Mouse (Mus musculus): ENCODE measurements around the gene Cfap36. TPM values are rescaled to one million over a fixed set of nuclear protein-coding genes. Genes with fewer than 3 reads are reported as not detected.

The Cfap36 gene
- 100 to 1,000 TPM; 130 to 141 TPM for total RNA-seq (2021)

DNA sequence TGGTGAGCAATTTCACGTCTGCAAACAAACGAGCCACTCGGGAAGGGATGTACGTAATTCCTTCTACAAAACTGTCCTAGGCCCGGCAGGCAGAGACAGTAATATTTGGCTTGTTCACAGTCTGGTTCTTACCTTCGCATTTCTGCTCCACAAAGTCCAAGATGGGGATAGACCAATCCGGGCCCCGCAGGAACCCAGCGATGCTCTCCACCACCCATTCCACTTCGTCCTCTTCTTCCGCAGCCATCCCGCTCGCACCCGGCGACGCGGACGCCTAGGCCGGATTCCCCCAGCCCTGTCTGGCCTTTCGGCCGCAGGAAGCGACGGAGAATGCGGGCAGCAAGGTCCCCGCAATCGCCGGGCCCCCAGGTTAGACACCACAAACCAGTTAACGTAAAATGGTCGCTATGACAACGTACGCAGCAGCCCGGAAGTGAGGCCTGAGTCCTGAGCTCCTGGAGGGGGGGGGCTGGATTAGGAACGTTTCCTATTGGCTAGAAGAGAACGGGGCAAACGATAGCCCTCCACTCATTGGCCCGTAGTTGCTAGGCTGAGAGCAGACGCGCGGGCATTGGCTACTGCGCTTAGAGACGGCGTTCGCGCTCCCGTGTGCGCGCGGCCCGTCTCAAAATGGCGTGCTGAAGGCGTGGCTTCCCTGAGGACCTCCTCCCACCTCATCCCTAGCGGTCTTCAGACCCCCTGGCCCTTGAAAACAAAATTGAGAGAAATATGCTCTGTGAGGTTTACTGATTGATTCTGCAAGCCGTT is at the start of gene Cfap36:
TSS of gene Cfap36 (minus strand) at position 527 of the 768 bp plus-strand sequence.
- DNase-seq (ENCODE audit: extremely low spot score in 1 of 2, low spot score in 2 of 2): peak; percentile 95
- intact Hi-C loops (cut with DNase I): no loop called here

DNA sequence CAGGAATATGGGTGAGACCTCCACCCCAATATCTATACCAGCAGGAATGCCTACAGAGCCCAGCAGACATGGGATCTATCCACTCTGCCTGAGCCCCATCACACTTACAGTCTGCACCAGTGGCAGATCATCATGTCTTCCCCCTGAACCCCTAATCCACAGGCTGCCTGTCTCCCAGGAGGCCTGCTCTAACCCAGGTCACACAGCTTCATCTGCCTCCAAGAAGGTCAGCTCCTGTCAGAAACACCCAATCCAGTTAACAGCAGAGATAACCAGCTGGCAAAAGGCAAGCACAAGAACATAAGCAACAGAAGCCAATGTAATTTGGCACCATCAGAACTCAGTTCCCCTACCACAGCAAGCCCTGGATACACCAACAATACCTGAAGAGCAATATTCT is 40.1 kb upstream of the Cfap36 start:
- no peak for DNase-seq (ENCODE audit: extremely low spot score in 1 of 2, low spot score in 2 of 2)
- intact Hi-C loops (cut with DNase I): no loop called here

DNA sequence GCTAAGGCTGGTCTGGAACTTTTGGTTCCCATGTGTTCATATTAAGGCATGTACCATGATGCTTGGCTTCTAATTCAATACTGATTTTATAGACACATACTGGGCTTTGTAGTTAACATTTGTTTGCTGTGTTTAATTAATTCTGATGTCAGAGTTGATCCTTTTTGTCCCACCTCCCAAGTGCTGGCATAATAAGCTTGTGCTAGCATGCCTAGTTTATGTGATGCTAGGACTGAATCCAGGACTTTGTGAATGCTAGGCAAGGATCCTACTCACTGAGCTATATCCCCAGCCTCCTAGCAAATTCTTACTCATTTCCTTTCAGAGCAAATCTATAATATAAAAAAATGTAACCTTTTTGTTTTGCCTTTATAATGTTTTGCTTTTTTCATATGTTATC is 38.8 kb upstream of the Cfap36 start:
- DNase-seq (ENCODE audit: extremely low spot score in 1 of 2, low spot score in 2 of 2): no peak
- intact Hi-C loops (cut with DNase I): no loop called here

DNA sequence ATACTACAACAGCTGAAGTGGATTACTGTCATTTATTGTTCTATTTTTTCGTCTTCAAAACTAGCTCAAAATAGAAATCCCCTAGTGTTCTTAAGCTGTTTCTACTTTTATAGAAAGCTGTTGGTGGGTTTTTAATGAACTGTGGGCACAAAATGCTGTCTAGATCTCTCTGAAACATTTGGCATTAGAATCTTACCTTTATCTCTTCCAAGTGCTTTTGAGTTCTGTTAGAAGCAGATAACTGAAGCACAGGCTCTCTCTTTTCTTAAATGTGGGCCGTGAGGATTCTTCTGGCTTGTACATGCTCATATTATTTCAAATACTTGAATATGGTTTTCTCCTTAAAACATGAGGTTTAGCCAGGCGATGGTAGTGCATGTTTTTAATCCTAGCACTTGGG is 27.5 kb upstream of the Cfap36 start:
- no peak for DNase-seq (ENCODE audit: extremely low spot score in 1 of 2, low spot score in 2 of 2)
- intact Hi-C loops (cut with DNase I): no loop called here

DNA sequence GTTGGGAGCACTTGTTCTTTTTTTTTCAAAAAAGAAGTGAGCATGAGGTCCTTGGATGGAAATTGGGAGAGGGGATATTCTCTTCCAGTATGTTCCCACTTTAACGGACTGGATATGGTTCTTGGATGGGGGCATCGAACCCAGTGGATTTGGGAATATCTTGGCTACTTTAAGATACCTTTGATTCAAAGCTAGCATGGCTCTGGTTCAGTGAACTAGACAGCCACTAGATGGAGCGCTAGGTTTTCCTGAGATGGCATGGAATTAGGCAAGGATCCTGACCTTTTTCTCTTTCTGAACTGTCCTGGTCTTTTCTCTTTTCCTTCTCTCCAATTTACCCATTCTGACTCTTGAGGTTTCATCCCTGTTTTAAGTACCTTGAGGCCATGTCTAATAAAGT is 20.6 kb upstream of the Cfap36 start:
- intact Hi-C loops (cut with DNase I): loop anchor here (5.0 kb wide), 2 partner anchors 104 to 259 kb away; partner anchors contain the start of genes Ccdc88a and Mtif2
- DNase-seq (ENCODE audit: extremely low spot score in 1 of 2, low spot score in 2 of 2): peak; percentile 33 to 35

DNA sequence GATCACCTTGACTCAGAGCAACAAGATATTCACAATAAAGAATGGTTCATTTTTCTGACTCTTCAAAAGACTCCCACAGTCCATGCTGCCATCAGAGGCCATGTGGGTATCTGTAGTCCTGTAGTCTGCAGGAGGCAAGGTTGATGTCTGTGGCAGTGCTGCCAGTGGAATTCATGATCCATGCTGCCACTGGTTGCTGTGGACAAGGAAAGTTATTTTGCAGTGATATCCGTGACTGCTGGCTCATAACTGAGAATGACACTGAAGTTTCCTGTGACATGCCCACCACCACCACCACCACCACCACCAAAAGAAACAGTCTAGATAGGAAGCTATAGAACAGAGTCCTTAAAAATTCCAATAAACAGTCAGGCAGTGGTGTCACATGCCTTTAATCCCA is 7.4 kb upstream of the Cfap36 start:
- intact Hi-C loops (cut with DNase I): no loop called here
- no peak for DNase-seq (ENCODE audit: extremely low spot score in 1 of 2, low spot score in 2 of 2)

DNA sequence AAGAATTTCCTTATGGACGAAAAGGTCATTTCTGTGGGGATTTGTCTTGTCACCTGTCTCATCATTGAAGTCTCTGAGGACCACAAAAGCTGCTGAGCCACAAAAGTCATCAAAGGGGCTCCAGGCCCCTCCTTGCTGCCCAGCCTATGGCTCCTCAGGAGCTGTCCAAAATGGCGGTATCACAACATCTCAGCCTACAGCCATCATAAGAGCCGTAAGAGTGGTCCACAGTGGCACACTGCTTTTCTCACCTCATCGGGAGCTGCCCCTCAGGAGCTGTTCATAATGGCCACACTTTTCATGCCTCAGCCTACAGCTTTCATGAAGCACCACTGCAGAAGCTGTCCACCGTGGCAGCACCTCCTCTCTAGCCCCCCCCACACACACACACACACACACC is 1.2 kb upstream of the Cfap36 start:
- no peak for DNase-seq (ENCODE audit: extremely low spot score in 1 of 2, low spot score in 2 of 2)
- intact Hi-C loops (cut with DNase I): no loop called here

DNA sequence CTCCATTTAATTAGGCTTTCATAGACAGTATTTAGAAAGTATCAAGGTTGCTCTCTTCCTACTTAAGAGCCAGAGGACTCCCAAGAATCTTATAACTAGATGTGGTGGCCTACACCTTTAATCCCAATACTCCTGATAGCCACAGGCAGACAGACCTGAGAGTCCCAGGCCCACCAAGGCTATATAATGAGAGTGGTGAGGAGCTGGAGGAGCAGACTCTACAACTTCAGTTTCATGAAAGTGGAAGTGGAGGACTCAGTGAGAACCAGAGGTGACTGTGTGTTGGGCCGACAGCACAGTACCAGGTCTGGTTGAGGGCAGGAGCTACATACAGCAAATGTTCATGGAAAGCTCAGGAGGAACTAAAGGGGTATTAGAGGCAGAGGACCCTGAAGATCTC is 516 bp upstream of the Cfap36 start:
- intact Hi-C loops (cut with DNase I): no loop called here
- no peak for DNase-seq (ENCODE audit: extremely low spot score in 1 of 2, low spot score in 2 of 2)

DNA sequence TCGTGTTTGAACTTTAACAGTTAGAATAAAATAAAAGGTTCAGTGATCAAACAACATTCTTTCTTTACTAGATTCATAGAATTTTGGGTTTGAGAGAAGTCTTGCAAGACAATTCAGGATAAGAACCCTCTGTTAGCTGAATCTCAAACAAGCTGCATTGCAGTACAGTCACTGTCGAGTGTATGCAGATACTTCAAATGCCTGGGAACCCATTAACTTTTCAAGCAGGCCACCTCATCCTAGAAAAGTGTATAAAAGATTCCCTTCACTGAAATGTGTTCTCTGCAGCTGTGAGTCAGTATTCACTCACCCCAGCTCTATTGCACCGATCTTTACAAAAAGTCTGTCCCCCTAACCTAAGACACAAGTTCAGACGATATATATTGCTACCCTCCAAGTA is 1.2 kb downstream of the Cfap36 start:
- no peak for DNase-seq (ENCODE audit: extremely low spot score in 1 of 2, low spot score in 2 of 2)
- intact Hi-C loops (cut with DNase I): no loop called here

DNA sequence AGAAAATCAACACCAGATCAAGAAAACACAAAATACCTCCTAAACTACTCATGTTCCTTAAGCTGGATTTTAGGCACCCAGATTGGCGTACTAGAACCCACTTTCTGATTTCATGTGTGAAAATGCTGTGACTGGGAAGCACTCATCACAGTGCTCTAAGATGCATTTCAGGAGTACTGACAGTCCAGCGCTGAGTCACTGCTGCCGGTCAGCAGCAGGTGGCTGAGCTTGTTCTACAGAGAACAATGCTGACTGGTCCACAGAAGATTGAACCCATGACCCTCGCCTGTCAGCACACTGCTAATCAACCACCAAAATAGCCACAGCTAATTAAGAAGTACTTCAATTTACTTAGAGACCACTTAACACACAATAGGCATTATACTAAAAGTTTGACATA is 5.2 kb downstream of the Cfap36 start:
- intact Hi-C loops (cut with DNase I): no loop called here
- DNase-seq (ENCODE audit: extremely low spot score in 1 of 2, low spot score in 2 of 2): no peak

DNA sequence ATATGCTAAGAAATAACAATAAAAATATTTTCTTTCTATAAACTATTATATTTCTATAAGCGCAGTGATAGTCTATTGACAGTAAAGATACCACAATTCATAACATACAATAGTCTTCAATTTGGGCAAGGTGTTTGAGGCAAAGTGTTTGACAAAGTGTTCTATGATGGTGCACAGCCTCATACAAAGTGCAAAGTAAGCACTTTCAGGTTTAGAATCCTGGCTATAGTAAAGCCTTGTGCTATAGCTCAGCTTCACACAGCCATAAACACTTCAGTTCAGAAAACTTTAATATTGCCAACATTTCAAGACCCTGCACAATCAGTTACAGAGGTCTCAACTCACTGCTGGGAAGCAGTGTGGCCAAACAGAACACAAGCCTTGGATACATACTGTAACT is 7.9 kb downstream of the Cfap36 start:
- intact Hi-C loops (cut with DNase I): no loop called here
- DNase-seq (ENCODE audit: extremely low spot score in 1 of 2, low spot score in 2 of 2): no peak

DNA sequence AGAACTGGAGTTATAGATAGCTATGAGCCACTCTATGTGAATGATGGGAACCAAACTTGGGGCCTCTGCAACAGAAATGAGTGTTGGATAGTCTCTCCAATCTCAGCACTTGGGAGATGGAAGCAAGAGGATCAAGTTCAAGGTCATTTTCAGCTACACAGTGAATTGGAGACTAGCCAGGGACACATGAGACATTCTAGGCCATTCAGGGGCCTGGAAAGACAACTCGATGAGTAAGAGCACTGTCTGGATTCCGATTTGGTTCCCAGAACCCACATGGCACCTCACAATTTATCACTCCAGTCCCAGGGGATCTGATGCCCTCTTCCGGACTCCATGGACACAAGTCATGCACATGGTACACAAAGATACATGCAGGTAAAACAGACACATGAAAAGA is 8.7 kb downstream of the Cfap36 start:
- intact Hi-C loops (cut with DNase I): no loop called here
- DNase-seq (ENCODE audit: extremely low spot score in 1 of 2, low spot score in 2 of 2): no peak

DNA sequence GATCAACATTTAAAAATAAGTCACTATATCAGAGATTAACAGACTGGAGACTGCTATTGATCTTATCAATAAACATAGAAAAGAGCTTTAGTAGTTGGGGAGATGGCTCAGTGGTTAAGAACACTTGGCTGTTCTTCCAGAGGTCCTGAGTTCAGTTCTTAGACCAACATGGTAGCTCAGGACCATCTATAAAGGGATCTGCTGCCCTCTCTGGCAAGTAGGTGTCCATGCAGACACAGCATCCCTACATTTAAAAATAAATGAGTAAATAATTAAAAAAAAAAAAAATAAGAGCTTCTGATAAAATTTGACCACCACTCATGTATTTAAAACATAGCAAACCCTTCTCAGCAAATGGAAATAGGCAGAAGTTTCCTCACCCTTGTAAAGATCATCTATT is 9.2 kb downstream of the Cfap36 start:
- intact Hi-C loops (cut with DNase I): no loop called here
- no peak for DNase-seq (ENCODE audit: extremely low spot score in 1 of 2, low spot score in 2 of 2)

DNA sequence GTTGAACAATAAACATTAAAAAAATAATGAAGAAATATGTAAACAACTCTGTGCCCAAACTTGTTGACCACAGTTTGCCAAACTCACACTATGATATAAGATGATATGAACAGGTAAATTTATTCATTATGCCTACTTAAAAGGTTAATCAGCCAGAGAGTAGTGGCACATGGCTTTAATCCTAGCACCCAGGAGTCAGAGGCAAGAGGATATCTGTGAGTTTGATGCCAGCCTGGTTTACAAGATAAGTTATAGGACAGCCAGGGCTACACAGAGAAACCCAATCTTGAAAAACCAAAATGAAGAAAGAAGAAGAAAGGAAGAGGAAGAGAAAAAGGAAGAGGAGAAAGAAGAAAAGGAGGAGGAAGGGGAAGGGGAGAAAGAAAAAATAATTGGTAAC is 9.8 kb downstream of the Cfap36 start:
- no peak for DNase-seq (ENCODE audit: extremely low spot score in 1 of 2, low spot score in 2 of 2)
- intact Hi-C loops (cut with DNase I): no loop called here

DNA sequence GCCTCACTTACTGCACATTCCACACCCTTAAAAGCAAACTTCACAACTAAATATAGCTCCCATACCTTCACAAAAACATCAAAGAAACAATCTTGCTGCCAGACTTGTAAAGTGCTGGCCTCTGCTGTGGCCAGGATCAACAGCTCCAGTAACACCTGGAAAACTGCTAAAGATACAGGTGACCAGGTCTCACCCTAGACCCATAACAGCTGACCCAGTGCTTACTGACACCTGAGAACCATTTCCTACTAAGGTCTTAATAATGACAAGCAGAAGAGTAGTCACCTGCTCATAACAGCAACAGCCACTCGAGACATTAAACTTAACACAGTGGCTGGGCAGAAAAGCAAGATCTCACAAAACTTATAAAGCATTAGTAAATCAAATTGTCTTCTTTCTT is 13.6 kb downstream of the Cfap36 start:
- DNase-seq (ENCODE audit: extremely low spot score in 1 of 2, low spot score in 2 of 2): no peak
- intact Hi-C loops (cut with DNase I): no loop called here

DNA sequence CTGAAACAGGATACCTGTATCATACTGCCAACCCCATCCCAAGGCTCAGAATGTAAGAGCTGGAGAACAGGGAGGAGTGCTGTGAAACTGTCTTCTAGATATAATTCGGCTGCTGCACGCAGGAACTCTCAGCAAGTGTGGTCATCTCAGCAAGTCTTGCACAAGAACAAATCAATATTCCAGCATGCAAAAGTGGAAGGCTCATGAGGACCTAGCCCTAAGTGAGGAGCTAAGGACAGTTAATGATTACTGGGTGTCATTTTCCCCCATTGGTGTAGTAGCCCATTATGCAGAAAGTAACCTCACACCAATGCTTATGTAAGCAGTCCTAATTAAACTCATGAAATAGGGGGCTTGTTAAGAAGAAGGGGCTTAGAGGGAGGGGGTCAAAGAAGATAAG is 18.3 kb downstream of the Cfap36 start:
- DNase-seq (ENCODE audit: extremely low spot score in 1 of 2, low spot score in 2 of 2): no peak
- intact Hi-C loops (cut with DNase I): no loop called here

DNA sequence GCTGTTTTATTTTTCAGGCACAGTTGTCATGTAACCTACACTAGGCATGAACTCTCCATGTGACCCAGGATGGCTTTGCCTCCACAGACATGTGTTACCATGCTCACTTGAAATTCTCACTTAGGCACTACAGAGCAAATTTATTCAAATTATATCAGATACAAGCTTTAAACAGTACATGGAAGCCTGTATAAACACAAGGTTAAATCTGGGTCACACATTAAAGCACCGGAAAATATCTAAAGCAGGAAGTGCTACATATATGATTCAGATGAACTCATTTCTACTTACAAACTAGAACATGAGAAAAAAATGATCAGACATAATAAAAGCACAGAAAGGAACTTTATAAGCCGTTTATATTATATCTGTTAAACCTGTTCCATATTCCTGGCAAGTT is 22.5 kb downstream of the Cfap36 start:
- intact Hi-C loops (cut with DNase I): no loop called here
- DNase-seq (ENCODE audit: extremely low spot score in 1 of 2, low spot score in 2 of 2): no peak

DNA sequence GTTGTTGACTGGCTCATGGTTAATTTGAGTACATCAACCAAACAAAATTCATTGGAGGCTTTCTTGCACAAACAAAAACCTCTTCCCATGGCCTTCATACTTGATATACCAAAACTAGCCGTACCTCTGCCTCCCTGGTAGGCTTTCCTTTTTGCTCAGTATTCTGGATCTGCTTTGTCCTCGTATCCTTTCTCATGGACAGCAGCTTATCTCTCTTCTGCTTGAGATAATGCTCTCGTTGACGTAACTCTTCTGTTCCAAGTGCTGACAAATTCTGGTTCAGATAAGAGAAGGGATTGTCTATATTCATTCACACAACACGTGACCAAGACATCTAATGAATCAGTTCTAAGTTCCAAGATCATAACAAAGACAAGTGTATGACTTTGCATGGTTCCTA is 24.9 kb downstream of the Cfap36 start:
- intact Hi-C loops (cut with DNase I): no loop called here
- no peak for DNase-seq (ENCODE audit: extremely low spot score in 1 of 2, low spot score in 2 of 2)

DNA sequence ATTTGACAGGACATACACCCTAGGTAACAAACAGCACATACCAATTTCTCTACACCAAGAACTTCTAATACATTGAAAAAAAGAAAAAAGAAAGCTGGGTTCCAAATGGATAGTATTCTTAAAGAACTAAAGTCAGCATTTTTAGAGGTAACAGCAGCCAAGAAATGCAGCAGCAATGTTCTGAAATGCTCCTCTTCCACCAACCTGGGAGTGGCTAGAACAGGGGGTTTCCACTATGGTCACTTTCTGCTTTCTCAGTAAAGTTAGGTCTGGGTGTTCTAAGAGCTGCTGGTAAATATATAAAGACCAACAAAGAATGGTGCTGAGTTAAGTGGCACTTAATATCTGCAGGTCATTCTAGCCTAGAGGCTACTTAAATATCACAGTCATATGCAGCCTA is 28.2 kb downstream of the Cfap36 start:
- intact Hi-C loops (cut with DNase I): loop anchor here (5.0 kb wide), 1 partner anchor 72 kb away; no protein-coding TSS in a partner anchor
- DNase-seq (ENCODE audit: extremely low spot score in 1 of 2, low spot score in 2 of 2): no peak

DNA sequence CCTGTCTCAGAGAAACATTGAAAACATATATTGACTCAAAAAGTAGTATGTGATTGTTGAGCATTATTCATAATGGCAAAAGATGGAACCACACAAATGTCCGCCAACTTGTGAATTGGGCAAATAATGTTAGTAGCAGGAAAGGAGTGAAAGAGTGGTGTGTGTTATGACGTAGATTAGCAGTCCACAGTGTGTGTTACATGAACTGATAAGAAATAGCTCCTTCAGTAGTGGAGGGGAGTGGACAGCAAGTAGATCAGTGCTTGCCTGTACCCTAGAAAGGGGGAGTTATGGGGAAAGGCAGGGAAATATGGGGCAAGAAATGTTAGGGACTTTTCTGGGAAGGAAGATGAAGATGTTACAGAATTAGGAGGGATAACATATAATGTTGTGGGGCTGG is 31.0 kb downstream of the Cfap36 start:
- no peak for DNase-seq (ENCODE audit: extremely low spot score in 1 of 2, low spot score in 2 of 2)
- intact Hi-C loops (cut with DNase I): loop anchor here (5.0 kb wide), 1 partner anchor 69 kb away; no protein-coding TSS in a partner anchor

DNA sequence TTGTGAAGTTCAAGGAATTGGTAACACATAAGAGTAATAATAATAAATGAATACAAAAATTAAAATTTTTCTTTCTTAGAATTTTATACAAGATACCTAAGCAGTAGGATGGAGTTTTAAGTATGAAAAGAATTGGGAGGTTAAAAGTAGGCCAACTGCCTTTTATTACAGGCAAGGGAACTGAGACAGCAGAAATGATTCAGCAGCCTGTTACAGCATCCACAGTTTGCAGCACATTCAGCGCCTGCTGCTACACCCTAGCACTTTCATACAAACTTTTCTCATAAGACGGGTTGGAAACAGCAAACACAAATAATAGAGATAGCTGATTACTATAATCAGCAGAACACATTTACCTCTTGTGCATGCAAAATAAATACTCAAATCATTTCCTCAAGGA is 37.4 kb downstream of the Cfap36 start:
- DNase-seq (ENCODE audit: extremely low spot score in 1 of 2, low spot score in 2 of 2): no peak
- intact Hi-C loops (cut with DNase I): no loop called here

All from left cerebral cortex, postnatal 10 days (tissue).